Mouse (Mus musculus): ENCODE measurements around the gene Tmem260.

Tmem260 gene

GRCm38 (mm10) chr14:48553216-48553615 is 107.3 kb downstream of the Tmem260 start:
- DNase-seq (ENCODE audit: low spot score) = no peak

GRCm38 (mm10) chr14:48553754-48554153 is 107.8 kb downstream of the Tmem260 start:
- DNase-seq (ENCODE audit: low spot score) = no peak

GRCm38 (mm10) chr14:48558975-48559374 is 113.1 kb downstream of the Tmem260 start:
- DNase-seq (ENCODE audit: low spot score) = no peak

GRCm38 (mm10) chr14:48559736-48560135 is 113.8 kb downstream of the Tmem260 start:
- no peak for DNase-seq (ENCODE audit: low spot score)

GRCm38 (mm10) chr14:48566596-48566995 is 120.7 kb downstream of the Tmem260 start:
- no peak for DNase-seq (ENCODE audit: low spot score)

All from urinary bladder, postnatal 10 days (tissue).